ENCODE assay signal across 8 mouse cellular contexts in genomic region chr14:56810781-56811690, GRCm38 (mm10). TPM values are rescaled to one million over a fixed set of nuclear protein-coding genes. Genes with fewer than 3 reads are reported as not detected.
DNase-seq lines count a peak whose midpoint lies in the region; ATAC-seq lines count a peak whose summit lies in the region.
"Not testable (repeated sequence)": the region's sequence is repeated elsewhere in the genome, so short reads cannot be mapped to it uniquely, and the experiment has no call there.

No protein-coding gene starts in this region.

- not testable (repeated sequence) for H3K36me3 ChIP-seq in hindbrain, embryonic 13.5 days; macrophage (ENCODE audit: inconsistent target)

- H3K27ac ChIP-seq in hindbrain, embryonic 13.5 days: peak overlapping the region; percentile 92
- H3K27ac ChIP-seq in macrophage: peak overlapping the region; percentile 40

- peak overlapping the region; percentile 67 for H3K4me2 ChIP-seq in hindbrain, embryonic 13.5 days

- H3K4me1 ChIP-seq in hindbrain, embryonic 13.5 days (replicated peaks): peaks cover 29% of the 10 kb centered on the region

- not testable (repeated sequence) for H3K27me3 ChIP-seq in hindbrain, embryonic 13.5 days

- peaks cover 44% of the 10 kb centered on the region for H3K79me2 ChIP-seq in macrophage (ENCODE audit: inconsistent target)

- under 1% methylated on average over 39 of the region's 86 CpGs for WGBS in hindbrain, embryonic 13.5 days
- WGBS in macrophage (ENCODE audit: missing documents): under 1% methylated on average over 33 of the region's 86 CpGs

- H3K4me3 ChIP-seq in hindbrain, embryonic 13.5 days: peak overlapping the region; percentile 58
- peak overlapping the region; percentile 71 for H3K4me3 ChIP-seq in macrophage (ENCODE audit: inconsistent target)

- peak overlapping the region; percentile 81 for H3K9ac ChIP-seq in hindbrain, embryonic 13.5 days

- not testable (repeated sequence) for H3K9me3 ChIP-seq in hindbrain, embryonic 13.5 days

- not testable (repeated sequence) for ATAC-seq in hindbrain, embryonic 13.5 days (ENCODE audit: low FRiP score)

- peak; percentile 61 for DNase-seq in Muller cell, postnatal 12 days (ENCODE audit: inconsistent ontology term)
- peak; percentile 58 to 63 for DNase-seq in cerebellum, postnatal 14 days
- peak; percentile 17 to 33 for DNase-seq in frontal cortex, postnatal 10 days (ENCODE audit: low spot score in 2 of 2)
- peak; percentile 8 to 14 for DNase-seq in left cerebral cortex, adult 18-20 months (ENCODE audit: low spot score in 2 of 2)
- peak; percentile 16 for DNase-seq in retina, postnatal 7 days (ENCODE audit: low read depth, low spot score)
- DNase-seq in thymus, postnatal 4 days: peak; percentile 69

RNA-seq across cellular contexts. Expression of gene Zmym5, which starts 0.5 kb away (rescaled TPM):
- 33.7 and 36.3 TPM in 2 replicates for polyA plus RNA-seq in hindbrain, embryonic 13.5 days (2015; fragmentation: Nextera tagmentation; extraction: Ambion mirVana)
- 10 to 100 TPM; 30.3 to 31.1 TPM for total RNA-seq in left cerebral cortex, adult 18-20 months (2021)
- 10 to 100 TPM; 47.0 to 97.9 (median 69.4) TPM for total RNA-seq in macrophage (2018; cell fraction: chromatin; rRNA removed)
- 10 to 100 TPM in 23 of 26 experiments, 1 to 10 TPM in 3; 8.3 to 18.6 (median 13.0) TPM for total RNA-seq in macrophage (2018; cell fraction: cytosol; rRNA removed)
- 100 to 1,000 TPM in 3 of 26 experiments, 10 to 100 TPM in 23; 25.0 to 126 (median 66.7) TPM for total RNA-seq in macrophage (2018; cell fraction: nucleus; rRNA removed)
- 10.0 to 23.2 TPM (median 16.3 TPM) in 3 replicates for polyA plus RNA-seq in macrophage (2018)

RNA-seq across cellular contexts. Expression of gene Pspc1, which starts 32.9 kb away (rescaled TPM):
- 40.6 and 45.7 TPM in 2 replicates for polyA plus RNA-seq in hindbrain, embryonic 13.5 days (2015; fragmentation: Nextera tagmentation; extraction: Ambion mirVana)
- 10 to 100 TPM; 59.5 to 61.0 TPM for total RNA-seq in left cerebral cortex, adult 18-20 months (2021)
- total RNA-seq in macrophage (2018; cell fraction: chromatin; rRNA removed): 100 to 1,000 TPM in 25 of 26 experiments, 10 to 100 TPM in 1; 89.3 to 268 (median 179) TPM
- total RNA-seq in macrophage (2018; cell fraction: cytosol; rRNA removed): 10 to 100 TPM in 20 of 26 experiments, 1 to 10 TPM in 6; 7.2 to 19.0 (median 12.4) TPM
- 100 to 1,000 TPM in 6 of 26 experiments, 10 to 100 TPM in 20; 32.9 to 143 (median 71.5) TPM for total RNA-seq in macrophage (2018; cell fraction: nucleus; rRNA removed)
- 7.7 to 26.9 TPM (median 15.4 TPM) in 3 replicates for polyA plus RNA-seq in macrophage (2018)

Comparison
In these comparisons a context has a peak if more than half of its experiments do, and no peak if none do; other contexts are left out.
1. DNase-seq: peak in every context shown above with its lines; median percentile 69 in thymus, postnatal 4 days; 61 in Muller cell, postnatal 12 days; 60 in cerebellum, postnatal 14 days; 25 in frontal cortex, postnatal 10 days; 16 in retina, postnatal 7 days; 11 in left cerebral cortex, adult 18-20 months.